Mouse (Mus musculus): ENCODE results near the gene Xntrpc.
"Not testable (repeated sequence)": the region's sequence is repeated elsewhere in the genome, so short reads cannot be mapped to it uniquely, and the experiment has no call there.

- TF ChIP-seq GATA1, TAL1 (IDR thresholded peaks at IDR 0.05; ENCODE audit: low read length): not testable (repeated sequence)
These were observed 44.6 kb upstream of the Xntrpc start for GRCm38 (mm10) chr7:102020934-102021333.
